Mouse (Mus musculus): ENCODE results near the gene Coq3.

Gene Coq3

DNA sequence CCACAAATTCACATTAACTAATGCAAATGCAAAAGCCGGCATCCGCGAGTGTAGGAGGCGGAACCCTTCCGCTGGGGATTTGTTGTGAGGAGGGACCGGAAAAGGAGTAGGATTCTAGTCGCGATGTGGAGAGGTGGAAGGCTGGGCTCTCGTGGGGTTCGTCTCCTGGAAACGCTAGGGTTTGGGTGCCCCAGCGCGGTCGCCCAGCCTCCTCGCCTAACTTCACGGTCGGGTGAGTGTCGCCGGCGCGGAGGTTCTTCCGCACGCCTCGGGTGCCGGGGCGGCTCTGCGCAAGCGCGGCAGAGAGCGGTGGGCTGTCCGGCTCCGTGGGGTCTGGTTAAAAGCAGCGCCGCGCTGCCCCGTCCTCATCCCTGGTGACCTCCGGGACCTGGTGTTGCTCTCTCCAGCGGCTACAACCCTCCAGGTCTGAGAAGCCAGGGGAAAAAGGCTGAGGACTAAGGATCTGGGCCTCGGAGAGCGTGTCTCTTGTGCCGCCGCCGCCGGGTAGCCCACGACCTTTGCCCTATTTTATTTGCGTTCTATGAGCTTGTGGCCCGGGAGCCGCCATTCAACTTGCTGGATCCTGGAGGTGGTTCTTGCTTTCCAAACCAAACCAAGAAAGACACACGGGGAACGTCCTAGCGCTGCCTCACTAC, at the start of gene Coq3:
Coq3 (plus strand) TSS at position 109 of the 656 bp plus-strand sequence.
- DNase-seq (ENCODE audit: low spot score in 2 of 2): peak; percentile 91 to 92

DNA sequence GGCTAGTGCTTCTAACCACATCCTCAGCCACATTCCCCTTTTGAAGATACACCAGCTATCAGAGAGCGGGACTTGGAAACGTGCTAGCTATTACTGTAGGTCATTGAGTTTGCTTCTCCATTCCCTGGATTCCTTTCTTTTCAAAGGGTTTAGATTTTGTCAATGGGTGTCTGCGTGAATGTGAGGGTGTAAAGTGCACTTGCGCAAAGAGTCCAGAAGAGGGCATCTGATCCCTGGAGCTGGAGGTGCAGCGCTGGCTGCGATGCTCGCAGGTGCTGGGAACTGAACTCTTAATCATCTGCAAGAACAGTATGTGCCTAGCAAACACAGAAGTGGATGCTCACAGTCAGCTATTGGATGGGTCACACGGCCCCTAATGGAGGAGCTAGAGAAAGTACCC, 46.6 kb upstream of the Coq3 start:
- no peak for DNase-seq (ENCODE audit: low spot score in 2 of 2)

- peak; percentile 97 to 98 for DNase-seq (ENCODE audit: low spot score in 2 of 2)
Observed at GRCm38 (mm10) chr4:21847481-21848286, 31.8 kb upstream of the Coq3 start, which contains the start of gene Pnisr. Pnisr (plus strand) TSS chr4:21847583.

GRCm38 (mm10) chr4:21848287-21848630, 31.2 kb upstream of the Coq3 start:
- peak; percentile 92 to 94 for DNase-seq (ENCODE audit: low spot score in 2 of 2)

- no peak for DNase-seq (ENCODE audit: low spot score in 2 of 2)
Observed at GRCm38 (mm10) chr4:21857481-21857880, 22.0 kb upstream of the Coq3 start.

DNA sequence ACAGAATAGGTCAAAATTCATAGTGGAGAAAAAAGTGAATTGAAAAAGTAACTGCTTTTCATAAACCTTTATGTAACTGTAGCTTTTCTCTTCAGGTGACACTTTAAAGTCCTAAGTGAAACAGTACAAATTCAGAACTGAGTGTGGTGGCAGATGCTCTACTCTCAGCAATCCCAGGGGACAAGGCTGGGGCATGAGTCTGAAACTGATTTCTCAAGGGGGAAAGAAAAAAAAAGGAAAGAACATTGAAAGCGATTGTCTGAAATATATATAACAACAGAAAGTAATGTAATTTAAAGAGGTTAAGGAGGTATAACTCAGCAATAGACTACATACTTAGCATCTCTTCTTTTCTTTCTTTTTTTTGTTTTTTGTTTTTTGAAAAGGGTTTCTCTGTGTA, 14.2 kb upstream of the Coq3 start:
- no peak for DNase-seq (ENCODE audit: low spot score in 2 of 2)

DNA sequence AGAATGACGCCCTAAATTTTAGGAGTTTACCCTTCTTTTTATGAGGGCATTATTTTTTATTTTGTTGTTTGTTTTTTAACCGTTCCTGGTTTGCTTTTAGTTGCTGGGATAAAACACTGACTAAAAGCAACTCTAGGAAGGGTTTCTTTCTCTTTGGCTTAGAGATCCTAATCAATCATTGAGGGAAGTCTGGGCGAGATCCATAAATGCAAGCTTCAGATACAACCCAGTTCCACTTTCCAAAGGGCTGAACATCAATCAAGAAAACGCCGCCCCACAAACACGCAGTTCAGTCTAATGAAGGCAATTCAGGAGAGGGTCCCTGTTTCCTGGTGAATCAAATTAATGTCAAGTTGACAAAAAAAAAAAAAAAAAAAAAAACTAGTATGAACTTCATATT, 697 bp upstream of the Coq3 start:
- no peak for DNase-seq (ENCODE audit: low spot score in 2 of 2)

DNA sequence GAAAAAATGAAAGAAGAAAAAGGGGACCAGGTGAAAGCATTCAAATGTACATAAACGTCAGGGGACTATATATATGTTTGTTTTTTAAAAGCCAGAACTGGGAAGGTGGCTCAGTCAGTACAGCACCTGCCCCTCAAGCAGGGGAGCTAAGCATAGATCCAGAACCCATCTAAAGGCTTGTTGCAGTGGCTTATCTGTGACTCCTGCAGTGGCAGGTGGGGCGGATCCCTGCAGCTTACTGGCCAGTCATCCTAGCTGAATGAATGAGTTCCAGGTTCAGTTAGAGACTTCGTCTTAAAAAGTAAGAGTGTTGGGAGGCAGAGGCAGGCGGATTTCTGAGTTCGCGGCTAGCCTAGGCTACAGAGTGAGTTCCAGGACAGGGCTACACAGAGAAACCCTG, 3.3 kb downstream of the Coq3 start:
- DNase-seq (ENCODE audit: low spot score in 2 of 2): no peak

GRCm38 (mm10) chr4:21885831-21886230, 6.4 kb downstream of the Coq3 start:
- DNase-seq (ENCODE audit: low spot score in 2 of 2): no peak

GRCm38 (mm10) chr4:21930971-21931771, 51.7 kb downstream of the Coq3 start, which contains the start of gene Faxc:
Faxc (plus strand) TSS chr4:21931329.
- DNase-seq (ENCODE audit: low spot score in 2 of 2): peak; percentile 70 to 72

DNA sequence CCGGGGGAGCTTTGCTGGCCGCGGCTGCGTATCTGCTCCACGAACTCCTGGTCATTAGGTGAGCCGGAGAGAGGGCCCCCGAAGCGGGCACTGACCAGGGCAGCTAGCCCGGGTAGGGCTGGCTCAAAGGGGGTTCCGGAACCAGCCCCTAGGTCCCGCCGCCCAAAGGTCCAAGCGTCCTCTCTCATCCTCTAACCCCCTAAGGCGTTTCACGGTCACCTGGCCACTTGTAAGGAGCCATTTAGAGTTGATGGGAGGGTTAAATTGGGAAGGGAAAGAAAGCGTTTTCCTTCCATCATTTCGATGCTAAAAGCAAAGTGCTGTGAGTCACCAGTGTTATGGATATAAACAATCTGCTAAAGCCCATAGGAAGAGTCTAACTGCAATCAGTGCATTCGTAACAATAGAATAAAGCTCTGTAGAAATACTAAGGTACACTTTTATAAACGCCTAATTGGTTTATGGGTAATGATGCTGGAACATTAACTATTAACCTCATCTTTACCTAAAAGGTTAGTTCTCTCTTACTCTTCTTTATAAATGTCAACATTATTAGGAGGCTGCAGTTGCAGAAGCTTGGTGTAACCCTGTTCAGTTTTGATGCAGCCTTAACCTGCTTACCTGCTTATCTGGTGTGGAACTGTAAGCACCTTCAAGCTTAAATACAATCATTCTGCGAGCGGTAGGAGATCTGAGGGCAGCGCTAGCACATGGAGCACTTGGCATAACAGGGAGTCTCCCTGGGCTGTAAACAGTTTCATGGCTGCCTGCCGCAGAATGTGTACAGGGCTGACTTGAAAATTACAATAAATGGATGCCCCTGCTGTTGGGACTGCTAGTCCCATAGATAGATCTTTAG, 52.5 kb downstream of the Coq3 start:
- peak in 1 of 2 experiments; percentile 35 for DNase-seq (ENCODE audit: low spot score in 2 of 2)

- DNase-seq (ENCODE audit: low spot score in 2 of 2): no peak
Observed at GRCm38 (mm10) chr4:21935378-21935777, 55.9 kb downstream of the Coq3 start.

DNA sequence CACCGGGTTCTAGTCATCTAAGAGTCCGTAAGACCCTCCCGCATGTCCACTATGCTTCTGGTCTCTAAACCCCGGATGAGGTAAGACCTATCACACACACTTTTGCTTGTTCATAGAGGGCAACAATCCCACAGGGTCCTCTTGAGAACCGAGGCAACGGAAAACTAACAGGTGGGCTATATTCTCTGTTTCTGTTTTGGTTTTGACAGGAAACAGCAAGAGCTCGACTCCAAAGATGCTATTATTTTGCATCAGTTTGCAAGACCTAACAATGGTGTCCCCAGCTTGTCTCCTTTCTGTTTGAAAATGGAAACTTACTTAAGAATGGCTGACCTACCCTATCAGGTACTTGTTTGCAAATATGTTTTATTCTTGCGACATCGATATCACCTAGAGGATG, 57.0 kb downstream of the Coq3 start:
- DNase-seq (ENCODE audit: low spot score in 2 of 2): no peak

GRCm38 (mm10) chr4:21937890-21938289, 58.4 kb downstream of the Coq3 start:
- no peak for DNase-seq (ENCODE audit: low spot score in 2 of 2)

DNA sequence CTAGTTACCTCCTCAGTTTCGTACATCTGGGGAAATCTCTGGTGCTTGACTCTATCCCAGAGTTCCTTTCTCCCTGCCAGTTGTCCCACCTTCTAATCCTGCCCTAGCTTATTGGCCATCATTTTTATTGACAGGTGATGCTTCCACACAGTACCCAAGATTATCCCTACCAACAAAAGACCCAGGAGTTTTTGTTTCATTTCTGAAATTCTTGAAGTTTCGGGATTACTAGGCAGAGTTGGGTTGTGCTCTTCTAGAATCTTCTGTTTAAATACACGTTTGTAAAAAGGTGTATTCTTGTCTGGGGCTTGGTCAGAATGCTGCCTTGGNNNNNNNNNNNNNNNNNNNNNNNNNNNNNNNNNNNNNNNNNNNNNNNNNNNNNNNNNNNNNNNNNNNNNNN, 65.2 kb downstream of the Coq3 start:
- no peak for DNase-seq (ENCODE audit: low spot score in 2 of 2)

GRCm38 (mm10) chr4:21951444-21951843, 72.0 kb downstream of the Coq3 start:
- DNase-seq (ENCODE audit: low spot score in 2 of 2): peak; percentile 54 to 56

GRCm38 (mm10) chr4:21952255-21952654, 72.8 kb downstream of the Coq3 start:
- no peak for DNase-seq (ENCODE audit: low spot score in 2 of 2)

- peak; percentile 63 to 73 for DNase-seq (ENCODE audit: low spot score in 2 of 2)
Observed at GRCm38 (mm10) chr4:21957570-21958321, 78.3 kb downstream of the Coq3 start.
